Mouse (Mus musculus): ENCODE data around the gene Atg4d. TPM values are rescaled to one million over a fixed set of nuclear protein-coding genes. Genes with fewer than 3 reads are reported as not detected.
"Not testable (repeated sequence)": the region's sequence is repeated elsewhere in the genome, so short reads cannot be mapped to it uniquely, and the experiment has no call there.

Atg4d gene
- polyA plus RNA-seq (2015; fragmentation: Nextera tagmentation; extraction: Ambion mirVana), result 38.6 and 41.7 TPM in 2 replicates

- Histone ChIP-seq H3K4me3 (ENCODE audit: low read depth, low read length) (peak within 1 kb of the TSS; percentile 98), H3K27ac (replicated peaks) (peak within 1 kb of the TSS; percentile 90), H3K27me3 (ENCODE audit: control insufficient read depth, insufficient read depth, low read length) (no peaks in the 10 kb centered on the region), H3K9me3 (ENCODE audit: control insufficient read depth, low read length) (no peaks in the 10 kb centered on the region), H3K36me3 (ENCODE audit: control insufficient read depth, insufficient read depth, low read length) (peaks cover 16% of the 10 kb centered on the region), H3K4me1 (replicated peaks; ENCODE audit: control insufficient read depth, insufficient read depth) (peaks cover 4% of the 10 kb centered on the region; the same call in 1 of the 2 replicates), H3K9ac (ENCODE audit: low read length) (peak within 1 kb of the TSS; percentile 93), H3K4me2 (replicated peaks; ENCODE audit: low read depth) (peak within 1 kb of the TSS; percentile 77)
- peak; percentile 98 for ATAC-seq (ENCODE audit: low FRiP score, low TSS enrichment)
- whole genome bisulfite sequencing, result 0% methylated on average over 48 of the region's 49 CpGs
- TF ChIP-seq EP300 (optimal IDR thresholded peaks at IDR 0.05), result no peak
- no peak for TF ChIP-seq CTCF (IDR thresholded peaks at IDR 0.05; ENCODE audit: low read depth)
- peak; percentile 99 for DNase-seq (ENCODE audit: low spot score)
These were observed at the start of gene Atg4d for GRCm38 (mm10) chr9:21265000-21265561. Atg4d (plus strand) TSS chr9:21265293.

- H3K4me2 ChIP-seq (replicated peaks; ENCODE audit: low read depth), result no peak overlapping the region
- H3K27me3 ChIP-seq (ENCODE audit: control insufficient read depth, insufficient read depth, low read length), result no peaks in the 10 kb centered on the region
- H3K4me3 ChIP-seq (ENCODE audit: low read depth, low read length), result no peak overlapping the region
- DNase-seq (ENCODE audit: low spot score) (no peak), ATAC-seq (ENCODE audit: low FRiP score, low TSS enrichment) (no peak)
- H3K9ac ChIP-seq (ENCODE audit: low read length), result no peak overlapping the region
- TF ChIP-seq EP300 (optimal IDR thresholded peaks at IDR 0.05) (no peak), CTCF (IDR thresholded peaks at IDR 0.05; ENCODE audit: low read depth) (no peak)
- H3K4me1 ChIP-seq (replicated peaks; ENCODE audit: control insufficient read depth, insufficient read depth), result 0 out of 2 replicates have a peak, but pooled peaks cover 2% of the 10 kb centered on the region
- no peak overlapping the region for H3K27ac ChIP-seq (replicated peaks)
- H3K36me3 ChIP-seq (ENCODE audit: control insufficient read depth, insufficient read depth, low read length), result no peaks in the 10 kb centered on the region
- WGBS, result 61% methylated on average over 25 of the region's 25 CpGs
- no peaks in the 10 kb centered on the region for H3K9me3 ChIP-seq (ENCODE audit: control insufficient read depth, low read length)
These were observed 48.8 kb upstream of the Atg4d start for GRCm38 (mm10) chr9:21216050-21216841.

- H3K9me3 ChIP-seq (ENCODE audit: control insufficient read depth, low read length), result no peaks in the 10 kb centered on the region
- H3K9ac ChIP-seq (ENCODE audit: low read length), result no peak overlapping the region
- no peak overlapping the region for H3K27ac ChIP-seq (replicated peaks)
- H3K36me3 ChIP-seq (ENCODE audit: control insufficient read depth, insufficient read depth, low read length), result no peaks in the 10 kb centered on the region
- TF ChIP-seq EP300 (optimal IDR thresholded peaks at IDR 0.05), result no peak
- TF ChIP-seq CTCF (IDR thresholded peaks at IDR 0.05; ENCODE audit: low read depth), result peak; percentile 29
- no peak overlapping the region for H3K4me3 ChIP-seq (ENCODE audit: low read depth, low read length)
- H3K4me1 ChIP-seq (replicated peaks; ENCODE audit: control insufficient read depth, insufficient read depth), result 0 out of 2 replicates have a peak, but pooled peaks cover 2% of the 10 kb centered on the region
- H3K27me3 ChIP-seq (ENCODE audit: control insufficient read depth, insufficient read depth, low read length), result no peaks in the 10 kb centered on the region
- ATAC-seq (ENCODE audit: low FRiP score, low TSS enrichment), result no peak
- DNase-seq (ENCODE audit: low spot score), result no peak
- no peak overlapping the region for H3K4me2 ChIP-seq (replicated peaks; ENCODE audit: low read depth)
- WGBS, result 49% methylated on average over 3 of the region's 3 CpGs
These were observed 45.3 kb upstream of the Atg4d start for GRCm38 (mm10) chr9:21219820-21220219.

- H3K27me3 ChIP-seq (ENCODE audit: control insufficient read depth, insufficient read depth, low read length), result no peaks in the 10 kb centered on the region
- 0 out of 2 replicates have a peak overlapping the region, but pooled peaks have one; percentile 12 for H3K4me3 ChIP-seq (ENCODE audit: low read depth, low read length)
- peak; percentile 89 for ATAC-seq (ENCODE audit: low FRiP score, low TSS enrichment)
- WGBS, result 11% methylated on average over 21 of the region's 21 CpGs
- H3K9me3 ChIP-seq (ENCODE audit: control insufficient read depth, low read length), result no peaks in the 10 kb centered on the region
- peak; percentile 97 for DNase-seq (ENCODE audit: low spot score)
- no peak overlapping the region for H3K9ac ChIP-seq (ENCODE audit: low read length)
- peak overlapping the region; percentile 38 for H3K4me2 ChIP-seq (replicated peaks; ENCODE audit: low read depth)
- H3K36me3 ChIP-seq (ENCODE audit: control insufficient read depth, insufficient read depth, low read length), result no peaks in the 10 kb centered on the region
- no peak for TF ChIP-seq EP300 (optimal IDR thresholded peaks at IDR 0.05)
- TF ChIP-seq CTCF (IDR thresholded peaks at IDR 0.05; ENCODE audit: low read depth), result peak; percentile 98
- H3K27ac ChIP-seq (replicated peaks), result no peak overlapping the region
- 0 out of 2 replicates have a peak, but pooled peaks cover 2% of the 10 kb centered on the region for H3K4me1 ChIP-seq (replicated peaks; ENCODE audit: control insufficient read depth, insufficient read depth)
These were observed 44.4 kb upstream of the Atg4d start for GRCm38 (mm10) chr9:21220490-21221382.

- Histone ChIP-seq H3K9me3 (ENCODE audit: control insufficient read depth, low read length) (no peaks in the 10 kb centered on the region), H3K27me3 (ENCODE audit: control insufficient read depth, insufficient read depth, low read length) (no peaks in the 10 kb centered on the region), H3K27ac (replicated peaks) (no peak overlapping the region), H3K36me3 (ENCODE audit: control insufficient read depth, insufficient read depth, low read length) (no peaks in the 10 kb centered on the region), H3K4me1 (replicated peaks; ENCODE audit: control insufficient read depth, insufficient read depth) (0 out of 2 replicates have a peak, but pooled peaks cover 2% of the 10 kb centered on the region), H3K9ac (ENCODE audit: low read length) (no peak overlapping the region), H3K4me2 (replicated peaks; ENCODE audit: low read depth) (no peak overlapping the region; the same call in 1 of the 2 replicates), H3K4me3 (ENCODE audit: low read depth, low read length) (no peak overlapping the region)
- ATAC-seq (ENCODE audit: low FRiP score, low TSS enrichment), result peak; percentile 38; the same call in 1 of the 2 replicates
- 18% methylated on average over 7 of the region's 7 CpGs for WGBS
- TF ChIP-seq CTCF (IDR thresholded peaks at IDR 0.05; ENCODE audit: low read depth) (peak; percentile 77), EP300 (optimal IDR thresholded peaks at IDR 0.05) (no peak)
- DNase-seq (ENCODE audit: low spot score), result no peak
These were observed 43.6 kb upstream of the Atg4d start for GRCm38 (mm10) chr9:21221383-21221929.

- not testable (repeated sequence) for H3K4me2 ChIP-seq (replicated peaks; ENCODE audit: low read depth); H3K27me3 ChIP-seq (ENCODE audit: control insufficient read depth, insufficient read depth, low read length); H3K4me1 ChIP-seq (replicated peaks; ENCODE audit: control insufficient read depth, insufficient read depth); H3K36me3 ChIP-seq (ENCODE audit: control insufficient read depth, insufficient read depth, low read length); ATAC-seq (ENCODE audit: low FRiP score, low TSS enrichment); DNase-seq (ENCODE audit: low spot score); H3K27ac ChIP-seq (replicated peaks); H3K9me3 ChIP-seq (ENCODE audit: control insufficient read depth, low read length); H3K4me3 ChIP-seq (ENCODE audit: low read depth, low read length); H3K9ac ChIP-seq (ENCODE audit: low read length)
- 100% methylated on average over 1 of the region's 2 CpGs for WGBS
These were observed 41.6 kb upstream of the Atg4d start for GRCm38 (mm10) chr9:21223490-21223889.
